Mouse (Mus musculus) megakaryocyte-erythroid progenitor cell, adult 5-6 weeks (primary cell): Measurements from ENCODE around the gene Ptgfrn. TPM values are rescaled to one million over a fixed set of nuclear protein-coding genes. Genes with fewer than 3 reads are reported as not detected.

ENCODE experiments used
- ATAC-seq: replicated peaks from 2 replicates; pipeline ENCODE4 v1.8.0; 2016; ENCODE audit warnings: mild to moderate bottlenecking, inconsistent platforms; ENCODE audit not compliant: severe bottlenecking, poor library complexity, low FRiP score, low TSS enrichment
- total RNA-seq, 2 experiments: library from RNA; stranded (forward) in 1 of 2; stranded (reverse) in 1 of 2; fragments of 200-1000, 215-1000 nt in 1 of 2; fragments of >200 nt in 1 of 2; fragmentation: Nextera tagmentation in 1 of 2; gene quantifications; 2 replicates each; pipeline ENCODE4 v1.2.3; 2014 to 2017

Gene Ptgfrn
- total RNA-seq, 2 experiments from 2014 or later: not detected

GRCm38 (mm10) chr3:101117774-101118173, 7.7 kb upstream of the Ptgfrn start:
- ATAC-seq: no peak

DNA sequence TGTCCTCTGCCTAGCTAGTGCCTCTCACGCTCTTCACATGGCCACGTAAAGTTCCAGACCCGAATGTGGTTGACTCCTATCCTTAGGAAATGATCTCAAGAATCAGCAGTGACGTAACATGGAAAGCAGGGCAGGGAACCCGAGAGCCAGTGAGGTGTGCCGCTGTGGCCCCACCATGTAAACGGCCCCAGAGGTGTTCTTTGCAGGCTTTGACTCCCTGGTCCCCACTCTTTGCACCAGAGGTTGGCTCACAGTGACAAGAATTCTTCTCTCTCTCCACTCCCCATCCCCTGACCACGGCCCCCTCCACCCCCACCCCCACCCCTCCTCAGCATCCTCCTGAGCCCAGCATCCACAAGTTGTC, 7.3 kb upstream of the Ptgfrn start:
- ATAC-seq: no peak

DNA sequence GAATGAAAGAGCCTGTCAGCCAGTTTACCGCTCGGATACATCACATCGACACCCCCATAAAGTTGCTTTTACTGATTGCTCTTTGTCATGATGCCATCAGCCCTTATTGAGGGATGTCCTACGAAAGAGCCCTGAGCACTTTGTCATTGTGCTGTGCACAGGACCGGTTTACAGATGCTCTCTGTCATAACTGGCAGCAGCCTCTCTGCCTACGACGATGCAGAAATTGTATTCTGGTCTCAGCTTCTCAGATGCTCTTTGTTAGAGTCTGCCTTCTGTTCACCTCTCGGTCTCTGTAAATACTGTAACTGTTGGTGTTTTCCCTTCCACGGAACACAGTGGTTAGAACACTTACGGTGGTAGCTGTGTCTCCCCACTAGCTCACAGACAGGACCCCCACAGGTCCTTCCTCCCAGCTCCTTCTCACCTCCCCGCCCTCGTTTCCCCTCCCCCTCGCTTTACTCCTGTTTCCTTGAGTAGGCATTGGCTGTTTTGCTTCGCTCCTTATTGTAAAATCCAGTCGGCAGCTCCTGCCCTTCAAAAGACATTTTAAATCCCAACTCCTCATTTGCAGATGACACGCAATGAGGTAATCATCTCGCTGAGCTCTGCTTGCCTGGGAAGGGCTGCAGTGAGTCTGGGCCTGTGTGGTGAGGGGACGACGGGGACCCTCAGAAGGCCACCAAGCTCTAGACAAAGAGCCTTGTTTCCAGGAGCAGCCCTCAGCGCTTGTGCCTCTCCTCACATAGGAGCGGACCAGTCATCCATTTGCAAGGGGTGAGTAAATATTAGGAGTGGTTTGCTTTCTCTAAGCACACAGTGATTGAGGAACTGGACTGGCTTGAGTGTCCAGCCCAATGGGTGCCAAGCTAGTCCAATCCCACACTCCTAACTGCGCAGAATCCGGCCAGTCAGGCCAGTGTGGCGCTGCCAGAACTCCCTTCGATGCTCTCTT, 6.6 kb upstream of the Ptgfrn start:
- ATAC-seq: no peak

DNA sequence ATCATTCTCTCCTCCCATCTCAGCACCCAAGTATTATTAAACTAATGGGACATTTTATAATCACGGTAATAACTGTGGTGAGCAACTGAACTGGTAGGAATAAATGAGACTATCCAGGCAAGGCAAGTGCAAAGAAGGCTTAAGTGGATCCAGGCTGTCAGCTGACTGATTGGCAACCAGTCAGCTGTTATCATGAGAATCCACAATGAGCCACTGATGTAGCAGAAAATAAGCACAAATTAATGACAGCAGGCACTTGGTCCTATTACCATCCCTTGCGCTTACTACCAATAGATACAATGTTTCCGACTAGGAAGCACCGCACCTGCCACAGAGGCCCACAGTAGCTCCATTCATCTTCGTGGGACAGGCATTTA, 2.4 kb upstream of the Ptgfrn start:
- ATAC-seq: no peak

DNA sequence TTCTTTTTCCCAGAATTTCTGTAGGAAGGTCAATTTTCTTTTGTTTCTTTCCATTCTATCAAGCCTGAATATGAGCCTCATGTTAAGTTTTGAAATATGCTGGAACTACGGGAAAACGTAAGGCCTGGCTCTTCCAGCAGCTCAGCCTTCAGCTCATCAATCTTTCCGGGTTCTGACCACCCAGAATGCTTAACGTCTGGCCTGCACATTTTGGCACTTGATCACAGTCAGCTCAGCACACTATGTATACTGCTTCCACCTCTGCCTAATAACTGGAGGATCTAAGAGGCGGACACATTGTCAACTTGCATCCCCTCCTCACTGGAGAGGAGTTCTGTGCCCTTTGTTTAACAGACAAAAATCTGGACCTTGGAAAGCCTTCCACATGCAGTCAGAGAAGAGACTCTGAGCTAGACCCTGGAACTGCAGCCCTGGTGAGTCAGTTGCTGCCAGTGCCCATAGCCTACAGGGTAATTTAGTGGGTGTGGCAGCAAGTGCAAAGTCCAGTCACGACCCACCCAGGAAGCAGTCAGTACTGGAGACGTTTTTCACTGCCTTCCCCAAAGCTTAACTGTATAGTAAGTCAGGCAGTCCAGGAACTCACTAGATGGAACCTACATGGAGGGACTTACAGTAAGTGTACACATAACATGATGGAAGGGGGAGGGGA, 1.9 kb upstream of the Ptgfrn start:
- ATAC-seq: no peak

GRCm38 (mm10) chr3:101111321-101111720, 1.2 kb upstream of the Ptgfrn start:
- ATAC-seq: no peak

GRCm38 (mm10) chr3:101110838-101111103, 693 bp upstream of the Ptgfrn start:
- ATAC-seq: no peak

GRCm38 (mm10) chr3:101109558-101110021, 488 bp downstream of the Ptgfrn start:
- no peak for ATAC-seq

DNA sequence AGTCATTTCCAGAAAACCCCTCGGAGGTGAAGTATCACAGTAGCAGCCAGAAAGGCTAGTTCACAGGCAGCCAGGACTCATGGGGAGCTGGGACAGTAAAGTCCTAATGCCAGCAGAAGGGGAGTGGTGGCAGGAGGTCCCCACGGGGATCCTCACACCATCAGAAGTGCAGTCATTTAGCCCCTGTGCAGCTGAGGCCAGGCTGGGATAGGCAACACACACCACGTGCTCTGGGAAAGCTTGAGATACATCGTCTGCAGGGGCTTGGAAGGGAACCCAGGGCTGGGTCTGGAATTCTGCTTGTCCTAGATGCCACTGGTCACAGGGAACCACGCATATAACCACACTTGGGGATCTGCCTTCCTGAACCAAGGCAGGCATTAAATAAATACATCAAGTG, 1.2 kb downstream of the Ptgfrn start:
- no peak for ATAC-seq

- no peak for ATAC-seq
Measured at GRCm38 (mm10) chr3:101108282-101108681, 1.8 kb downstream of the Ptgfrn start.

- no peak for ATAC-seq
Measured at GRCm38 (mm10) chr3:101106326-101106725, 3.8 kb downstream of the Ptgfrn start.

- no peak for ATAC-seq
Measured at GRCm38 (mm10) chr3:101105486-101105885, 4.6 kb downstream of the Ptgfrn start.

DNA sequence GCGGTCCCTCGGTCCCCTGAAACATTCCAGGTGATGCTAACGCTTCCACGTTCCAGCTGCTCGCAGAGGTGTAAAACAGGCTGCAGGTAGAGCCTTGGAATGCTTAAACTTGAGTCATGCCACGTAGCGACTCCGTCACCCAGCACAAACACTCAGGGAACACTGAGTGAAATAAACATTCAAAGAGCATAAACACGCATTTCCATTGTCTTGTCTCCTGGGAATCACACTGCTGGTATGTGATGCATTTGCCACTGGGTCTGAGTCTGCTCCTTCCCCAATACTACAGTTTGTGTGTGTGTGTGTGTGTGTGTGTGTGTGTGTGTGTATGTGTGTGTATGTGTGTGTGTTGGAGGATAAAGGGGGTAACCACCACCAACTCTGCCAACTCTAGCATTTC, 5.2 kb downstream of the Ptgfrn start:
- ATAC-seq: no peak

GRCm38 (mm10) chr3:101103770-101104169, 6.3 kb downstream of the Ptgfrn start:
- ATAC-seq: no peak

GRCm38 (mm10) chr3:101102106-101102505, 8.0 kb downstream of the Ptgfrn start:
- no peak for ATAC-seq

DNA sequence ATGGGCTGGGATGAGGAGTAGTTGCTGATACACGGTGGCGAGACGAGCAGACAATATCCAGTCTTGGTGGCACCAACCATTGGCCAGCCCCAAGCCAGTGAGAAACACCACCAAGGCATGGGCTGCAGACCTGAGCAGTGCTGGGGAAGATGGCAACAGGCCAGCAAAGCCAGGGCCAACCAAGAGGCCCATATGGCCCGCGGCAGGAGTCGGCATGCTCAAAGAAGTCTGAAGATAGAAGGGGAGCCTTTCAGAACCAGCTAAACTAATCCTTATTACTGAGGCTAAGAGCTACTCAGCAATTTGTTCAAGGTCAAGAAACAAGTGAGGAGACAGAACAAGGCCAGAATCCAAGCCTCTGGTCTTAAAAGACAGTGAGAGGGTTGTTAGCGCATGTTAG, 8.9 kb downstream of the Ptgfrn start:
- ATAC-seq: no peak

GRCm38 (mm10) chr3:101099701-101100357, 10.2 kb downstream of the Ptgfrn start:
- ATAC-seq: no peak

GRCm38 (mm10) chr3:101098073-101098472, 12.0 kb downstream of the Ptgfrn start:
- no peak for ATAC-seq

GRCm38 (mm10) chr3:101097146-101097800, 12.8 kb downstream of the Ptgfrn start:
- ATAC-seq: no peak
